Mouse (Mus musculus) liver, adult (tissue): ENCODE results near the gene Acbd4.

Source experiments
- GATA4 ChIP-seq: IDR thresholded peaks from 2 replicates; pipeline ENCODE4 v1.6.1; 2014; ENCODE audit warnings: mild to moderate bottlenecking, low read length; ENCODE audit not compliant: insufficient replicate concordance

Acbd4 gene

GRCm38 (mm10) chr11:103101481-103101865, at the start of gene Acbd4, which contains the start of gene Plcd3:
Gene Acbd4, plus strand, starts transcription at chr11:103101682.
Gene Plcd3, minus strand, starts transcription at chr11:103101658.
- TF ChIP-seq GATA4 = no peak

GRCm38 (mm10) chr11:103052078-103052477, 49.4 kb upstream of the Acbd4 start:
- TF ChIP-seq GATA4 = no peak

GRCm38 (mm10) chr11:103053191-103054076, 48.0 kb upstream of the Acbd4 start:
- no peak for TF ChIP-seq GATA4

- no peak for TF ChIP-seq GATA4
These were observed 46.7 kb upstream of the Acbd4 start for GRCm38 (mm10) chr11:103054798-103055197.

- no peak for TF ChIP-seq GATA4
These were observed 44.8 kb upstream of the Acbd4 start for GRCm38 (mm10) chr11:103056636-103057035.

- TF ChIP-seq GATA4 = no peak
These were observed 42.9 kb upstream of the Acbd4 start for GRCm38 (mm10) chr11:103058499-103059085.

GRCm38 (mm10) chr11:103066191-103067050, 35.1 kb upstream of the Acbd4 start:
- no peak for TF ChIP-seq GATA4

GRCm38 (mm10) chr11:103067051-103067361, 34.5 kb upstream of the Acbd4 start:
- no peak for TF ChIP-seq GATA4

GRCm38 (mm10) chr11:103067457-103068001, 34.0 kb upstream of the Acbd4 start:
- no peak for TF ChIP-seq GATA4

GRCm38 (mm10) chr11:103068272-103068671, 33.2 kb upstream of the Acbd4 start:
- TF ChIP-seq GATA4 = no peak

- no peak for TF ChIP-seq GATA4
These were observed 32.6 kb upstream of the Acbd4 start for GRCm38 (mm10) chr11:103068884-103069283.

- no peak for TF ChIP-seq GATA4
These were observed 31.8 kb upstream of the Acbd4 start for GRCm38 (mm10) chr11:103069731-103070130.

GRCm38 (mm10) chr11:103070322-103070880, 31.1 kb upstream of the Acbd4 start:
- TF ChIP-seq GATA4 = no peak

GRCm38 (mm10) chr11:103073671-103074070, 27.8 kb upstream of the Acbd4 start:
- TF ChIP-seq GATA4 = no peak

GRCm38 (mm10) chr11:103074121-103074650, 27.3 kb upstream of the Acbd4 start:
- TF ChIP-seq GATA4 = no peak
